Mouse (Mus musculus) telencephalon, adult 2 months (tissue): Measurements from ENCODE around the gene Rora.

ENCODE experiments used
- DNase-seq: peaks from one replicate; pipeline ENCODE4 v3.0.0-alpha.2; 2011; ENCODE audit warnings: low read depth, low spot score

The Rora gene

GRCm38 (mm10) chr9:69290018-69290880, 636.7 kb downstream of the Rora start:
- DNase-seq, result no peak

DNA sequence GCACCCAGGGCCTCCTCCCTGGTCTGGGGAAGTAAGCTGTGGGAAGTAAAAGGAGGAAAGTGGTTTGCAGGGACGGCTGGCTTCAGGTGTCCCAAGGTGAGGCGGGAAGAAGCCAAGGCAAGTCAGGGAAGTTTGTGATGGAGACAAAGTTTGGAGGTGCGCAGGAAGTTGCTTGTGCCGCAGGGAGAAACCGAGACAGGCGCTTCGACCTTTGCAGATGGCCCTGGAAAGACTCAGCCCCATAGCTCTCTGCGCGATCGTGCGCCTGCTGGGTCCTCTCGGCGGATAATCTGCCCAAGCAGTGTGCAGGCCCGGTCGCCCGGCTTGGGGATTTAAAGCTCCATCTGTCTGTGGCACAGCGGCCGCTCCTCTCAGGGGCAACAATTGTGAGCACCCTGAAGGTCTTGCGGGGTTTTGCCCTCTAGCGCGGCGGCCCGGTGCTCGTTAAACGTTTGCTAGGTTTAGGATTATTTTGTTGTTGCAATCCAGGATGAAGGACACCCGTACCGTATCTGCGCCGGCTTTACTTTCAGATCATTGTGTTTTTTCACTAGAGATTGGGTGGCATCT, 637.4 kb downstream of the Rora start:
- no peak for DNase-seq

DNA sequence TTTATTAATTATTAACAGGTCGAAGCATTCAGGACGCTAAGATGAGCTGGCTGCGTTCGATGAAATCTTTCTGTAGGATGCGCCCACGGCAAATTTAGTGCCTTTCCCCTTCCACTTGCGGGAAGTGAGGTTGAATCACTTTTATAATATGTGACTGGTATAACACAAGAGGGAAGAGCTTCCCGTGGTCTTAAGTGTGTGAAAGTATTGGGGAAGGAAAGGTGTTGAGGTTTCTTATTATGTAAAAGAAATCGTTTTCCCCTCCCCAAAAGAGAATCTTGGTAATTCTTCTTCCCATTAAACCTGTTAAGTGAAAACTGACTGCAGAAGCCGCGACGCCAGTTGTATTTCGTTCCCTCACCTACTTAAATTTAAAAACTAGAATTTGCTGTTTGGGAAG, 637.9 kb downstream of the Rora start:
- no peak for DNase-seq

- no peak for DNase-seq
These were observed 638.8 kb downstream of the Rora start for GRCm38 (mm10) chr9:69292353-69292752.

DNA sequence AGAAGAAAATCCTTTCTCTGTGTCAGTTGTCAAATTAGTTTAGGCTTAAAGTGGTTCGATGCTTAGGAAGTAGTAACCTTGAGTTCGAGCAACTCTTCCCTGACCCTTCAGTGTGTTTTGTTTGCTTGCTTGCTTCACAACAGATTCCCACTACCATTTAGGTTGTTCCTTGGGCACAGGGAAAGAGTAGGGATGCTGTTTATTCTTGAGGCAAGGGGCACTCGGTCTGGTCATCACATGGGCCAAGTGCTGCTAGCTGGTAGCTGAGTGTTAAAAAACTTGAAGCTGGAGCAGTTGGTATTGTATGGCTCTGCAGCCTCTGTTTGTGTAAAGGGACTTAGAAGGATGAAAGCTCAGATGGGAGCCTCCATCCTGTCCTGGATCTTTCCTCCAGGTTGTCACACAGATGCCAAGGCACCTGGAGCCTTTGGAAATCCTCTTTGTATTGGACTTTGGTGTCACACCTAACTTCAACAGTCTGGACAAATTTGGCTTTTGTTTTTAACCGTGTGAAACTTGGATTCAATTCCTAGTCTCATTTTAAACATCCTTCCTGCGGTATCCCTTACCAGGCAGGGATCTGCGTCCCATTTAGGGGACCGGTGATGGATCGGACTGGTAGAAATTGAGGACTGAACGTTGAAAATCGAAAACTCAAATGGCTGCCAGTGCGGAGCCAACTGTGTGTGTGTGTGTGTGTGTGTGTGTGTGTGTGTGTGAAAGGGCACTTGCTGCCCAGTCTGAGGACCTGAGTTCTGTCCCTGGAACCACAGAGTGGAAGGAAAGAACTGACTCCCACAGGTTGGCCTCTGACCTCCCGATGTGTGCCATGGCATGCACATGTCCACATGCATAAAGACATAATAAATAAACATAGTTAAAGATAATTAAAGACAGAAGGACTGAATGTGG, 639.4 kb downstream of the Rora start:
- DNase-seq, result no peak

GRCm38 (mm10) chr9:69293688-69294074, 640.1 kb downstream of the Rora start:
- no peak for DNase-seq

GRCm38 (mm10) chr9:69294426-69294825, 640.8 kb downstream of the Rora start:
- DNase-seq, result no peak

DNA sequence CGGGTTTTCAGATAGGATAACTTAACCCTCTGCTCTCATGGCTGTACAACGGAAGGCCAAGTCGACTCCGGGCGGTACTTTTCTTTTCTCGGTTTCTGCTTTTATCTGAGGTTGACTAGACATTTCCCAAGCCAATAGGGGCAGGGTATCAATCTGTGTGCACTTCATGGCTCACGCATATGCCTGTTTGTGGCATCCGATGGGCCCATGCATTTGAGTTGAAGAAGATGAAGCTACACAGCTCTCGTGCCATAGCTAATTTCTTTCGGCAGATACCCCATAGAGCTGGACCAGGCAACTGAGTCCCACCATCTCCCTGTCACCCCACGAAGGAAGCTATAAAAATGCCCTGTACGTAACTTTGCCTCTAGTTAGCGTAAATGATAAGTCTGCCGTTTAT, 641.3 kb downstream of the Rora start:
- no peak for DNase-seq

- DNase-seq, result no peak
These were observed 642.2 kb downstream of the Rora start for GRCm38 (mm10) chr9:69295826-69296225.

DNA sequence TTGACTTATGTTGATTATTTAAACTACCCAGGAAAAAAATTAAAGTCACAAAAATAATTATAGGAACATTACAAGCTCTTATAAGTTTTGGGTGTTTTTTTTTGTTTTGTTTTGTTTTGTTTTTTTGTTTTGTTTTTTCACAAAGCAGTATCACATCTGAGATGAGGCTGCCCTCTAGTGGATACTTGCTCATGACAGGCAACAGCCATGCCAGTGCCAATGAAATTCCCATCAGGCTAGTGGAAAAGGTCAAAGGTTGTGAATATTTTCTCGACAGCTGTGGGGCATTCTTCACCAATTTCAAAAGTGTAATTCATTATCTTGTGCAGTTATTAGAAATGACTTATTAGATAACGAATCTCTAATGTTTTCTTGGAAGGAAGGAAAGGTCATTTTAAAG, 642.8 kb downstream of the Rora start:
- DNase-seq, result no peak

DNA sequence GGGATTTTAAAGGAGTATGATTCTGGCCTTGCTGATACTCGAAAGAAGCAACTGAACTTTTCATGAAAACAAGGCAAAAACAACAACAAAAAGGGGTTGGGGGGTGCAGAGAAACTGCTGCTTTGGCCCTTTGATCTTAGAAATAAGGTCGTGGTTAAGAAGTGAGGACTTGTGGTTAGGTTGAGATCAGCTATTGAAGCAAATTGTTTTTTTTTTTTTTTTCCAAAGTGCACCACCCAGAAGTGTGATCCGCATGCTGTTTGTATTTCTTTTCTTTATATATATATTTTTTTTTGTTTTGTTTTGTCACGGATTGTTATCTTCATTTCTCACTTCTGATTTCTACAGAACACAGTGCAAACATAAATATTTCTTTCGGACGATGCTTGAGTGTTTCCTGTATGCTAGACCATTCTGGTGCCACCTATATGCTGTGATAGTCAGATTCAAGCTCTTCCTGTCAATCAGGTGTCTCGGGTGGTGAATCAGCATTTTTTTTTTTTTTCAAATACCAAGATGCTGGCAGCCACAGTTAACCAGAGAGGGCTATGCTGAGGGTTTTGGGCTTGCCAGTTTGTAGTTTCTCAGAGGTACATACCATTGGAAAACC, 644.3 kb downstream of the Rora start:
- DNase-seq, result no peak

- no peak for DNase-seq
These were observed 645.2 kb downstream of the Rora start for GRCm38 (mm10) chr9:69298566-69299335.

DNA sequence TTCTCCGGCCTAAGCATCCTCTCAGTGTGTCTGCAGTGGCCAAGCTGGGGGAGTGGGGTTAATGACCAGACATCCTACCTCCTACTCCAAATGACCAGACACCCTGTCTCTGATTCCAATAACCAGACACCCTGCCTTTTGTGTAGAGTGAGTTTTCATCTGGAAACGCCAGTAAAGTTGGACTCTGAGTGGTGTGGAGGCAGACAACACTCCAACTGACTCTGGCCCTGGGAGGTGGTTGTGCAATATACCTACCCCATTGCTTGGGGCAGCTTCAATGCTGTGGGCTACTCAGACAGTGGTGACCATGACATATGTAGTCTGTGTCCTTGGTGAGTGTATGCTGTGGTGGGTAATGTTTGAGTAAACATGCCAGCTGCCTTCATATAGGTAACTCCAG, 645.9 kb downstream of the Rora start:
- DNase-seq, result no peak

GRCm38 (mm10) chr9:69300296-69300695, 646.7 kb downstream of the Rora start:
- DNase-seq, result no peak

DNA sequence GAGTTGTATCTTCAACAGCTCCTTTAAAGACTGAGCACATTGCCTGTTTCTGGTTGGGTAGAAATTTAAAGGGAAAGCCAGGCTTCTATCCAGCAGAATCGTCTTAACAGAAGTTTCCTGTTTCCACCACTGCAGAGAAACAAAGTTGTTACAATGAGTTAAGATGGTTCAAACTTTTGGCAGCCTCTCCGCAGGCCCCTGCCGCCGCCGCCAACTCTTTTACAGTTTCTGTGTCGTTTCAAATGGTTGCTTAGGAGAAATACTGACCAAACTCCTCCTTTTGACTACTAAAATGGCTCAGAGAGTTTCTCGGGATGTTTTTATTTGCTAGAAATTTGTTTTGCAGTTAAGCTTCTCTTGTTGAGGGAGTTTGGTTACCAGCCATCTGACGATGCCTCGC, 647.9 kb downstream of the Rora start:
- no peak for DNase-seq

DNA sequence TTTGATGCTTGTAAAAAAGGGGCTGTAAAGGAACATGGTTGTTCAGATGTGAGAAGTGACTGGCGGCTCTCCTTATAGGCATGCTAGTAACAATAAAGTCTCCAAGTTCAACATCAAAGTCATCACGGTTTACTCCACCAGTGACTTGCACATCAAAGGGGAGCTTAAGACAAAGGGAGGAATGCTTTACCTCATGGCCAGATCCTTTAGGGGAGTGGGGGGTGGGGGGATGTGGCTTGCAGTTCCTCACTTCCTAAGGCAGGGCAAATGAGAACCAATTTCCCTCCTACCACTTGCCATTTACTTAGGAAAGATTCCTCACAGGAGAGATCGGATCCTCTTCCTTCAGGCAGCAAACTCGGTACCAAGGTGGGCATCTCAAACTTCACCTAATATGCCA, 648.4 kb downstream of the Rora start:
- DNase-seq, result no peak

- DNase-seq, result no peak
These were observed 649.3 kb downstream of the Rora start for GRCm38 (mm10) chr9:69302846-69303245.

GRCm38 (mm10) chr9:69303346-69303944, 649.9 kb downstream of the Rora start:
- no peak for DNase-seq

- DNase-seq, result no peak
These were observed 650.4 kb downstream of the Rora start for GRCm38 (mm10) chr9:69303962-69304361.

- DNase-seq, result no peak
These were observed 650.9 kb downstream of the Rora start for GRCm38 (mm10) chr9:69304492-69304891.

DNA sequence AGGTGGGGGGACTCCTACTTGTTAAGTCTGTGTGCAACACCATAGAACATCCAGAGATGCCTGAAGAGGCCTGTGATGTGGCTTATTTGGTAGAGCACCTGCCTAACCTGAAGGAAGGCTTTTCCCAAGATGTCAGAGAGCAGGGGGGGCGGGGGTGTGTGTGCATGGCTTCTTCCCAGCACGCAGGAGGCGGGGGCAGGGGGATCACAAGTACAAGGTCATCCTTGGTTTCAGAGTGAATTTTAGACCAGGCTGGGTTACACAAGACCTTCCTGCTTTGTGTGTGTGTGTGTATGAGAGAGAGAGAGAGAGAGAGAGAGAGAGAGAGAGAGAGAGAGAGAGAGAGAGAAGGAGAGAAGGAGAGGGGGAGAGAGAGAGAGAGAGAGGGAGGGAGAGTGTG, 651.4 kb downstream of the Rora start:
- DNase-seq, result no peak
